Mouse (Mus musculus) brain, embryonic 18.5 days (tissue): ENCODE measurements at regions not wholly inside any gene's neighbourhood (a gene's known extent, or its start where the extent isn't known, plus 50 kb on each side); places are given as distances from the start of the nearest gene placed in this dataset.

ENCODE experiments used
- DNase-seq: peaks from one replicate; pipeline ENCODE4 v3.0.0-alpha.2; 2012; ENCODE audit warnings: low read depth, low spot score

GRCm38 (mm10) chr7:129771876-129772275, 180.2 kb downstream of the Wdr11 start:
- no peak for DNase-seq

GRCm38 (mm10) chr7:129772540-129773331, 181.1 kb downstream of the Wdr11 start:
- no peak for DNase-seq

- no peak for DNase-seq
Observed at GRCm38 (mm10) chr7:129774261-129774861, 182.7 kb downstream of the Wdr11 start.

GRCm38 (mm10) chr7:129775189-129775588, 183.5 kb downstream of the Wdr11 start:
- DNase-seq = no peak

GRCm38 (mm10) chr7:129778842-129779421, 187.3 kb downstream of the Wdr11 start:
- peak; percentile 67 for DNase-seq

- DNase-seq = no peak
Observed at GRCm38 (mm10) chr7:129779939-129780338, 188.3 kb downstream of the Wdr11 start.

- no peak for DNase-seq
Observed at GRCm38 (mm10) chr7:129781756-129782155, 190.1 kb downstream of the Wdr11 start.

- no peak for DNase-seq
Observed at GRCm38 (mm10) chr7:129784966-129785365, 193.3 kb downstream of the Wdr11 start.

- DNase-seq = no peak
Observed at GRCm38 (mm10) chr7:129787011-129787410, 195.3 kb downstream of the Wdr11 start.

GRCm38 (mm10) chr7:129787736-129788135, 196.1 kb downstream of the Wdr11 start:
- DNase-seq = no peak

- DNase-seq = no peak
Observed at GRCm38 (mm10) chr7:129789461-129789860, 197.8 kb downstream of the Wdr11 start.

- no peak for DNase-seq
Observed at GRCm38 (mm10) chr7:129790590-129791449, 199.2 kb downstream of the Wdr11 start.

- no peak for DNase-seq
Observed at GRCm38 (mm10) chr7:129791450-129791820, 199.8 kb downstream of the Wdr11 start.

GRCm38 (mm10) chr7:129793733-129794132, 202.1 kb downstream of the Wdr11 start:
- no peak for DNase-seq

- no peak for DNase-seq
Observed at GRCm38 (mm10) chr7:129794276-129794675, 202.6 kb downstream of the Wdr11 start.

GRCm38 (mm10) chr7:129798525-129798924, 206.9 kb downstream of the Wdr11 start:
- no peak for DNase-seq

- DNase-seq = no peak
Observed at GRCm38 (mm10) chr7:129800461-129800867, 208.8 kb downstream of the Wdr11 start.

GRCm38 (mm10) chr7:129801431-129801847, 209.8 kb downstream of the Wdr11 start:
- no peak for DNase-seq

- DNase-seq = no peak
Observed at GRCm38 (mm10) chr7:129802168-129802567, 210.5 kb downstream of the Wdr11 start.

GRCm38 (mm10) chr7:129805340-129805739, 213.7 kb downstream of the Wdr11 start:
- no peak for DNase-seq

- DNase-seq = no peak
Observed at GRCm38 (mm10) chr7:129810141-129810540, 218.5 kb downstream of the Wdr11 start.

- DNase-seq = no peak
Observed at GRCm38 (mm10) chr7:129810565-129810964, 218.9 kb downstream of the Wdr11 start.
